Mouse (Mus musculus) limb, embryonic 14.5 days (tissue): ENCODE measurements around the gene Car8. TPM values are rescaled to one million over a fixed set of nuclear protein-coding genes. Genes with fewer than 3 reads are reported as not detected.
A peak's percentile ranks its signal among the peaks of the same experiment; 100 is the strongest.

Experiments
- ATAC-seq: fragments of 200-750 bp; cut with Nextera tagmentation; 2 replicates; pipeline ENCODE4 v1.8.0; 2017; ENCODE audit warnings: low read depth, moderate number of reproducible peaks, moderate TSS enrichment; ENCODE audit not compliant: low FRiP score
- DNase-seq: peaks from one replicate; pipeline ENCODE4 v3.0.0-alpha.2; 2015; ENCODE audit warnings: low spot score
- H3K27ac ChIP-seq: fragments of 300-500 bp; sonication (generic); replicated peaks from 2 replicates; pipeline ENCODE4 v1.5.1; 2014; ENCODE audit warnings: low read depth, mild to moderate bottlenecking, low read length, moderate library complexity, mixed read lengths
- H3K27me3 ChIP-seq: fragments of 300-500 bp; sonication (generic); 2 replicates; pipeline ENCODE4 v1.6.1; 2014; ENCODE audit warnings: low read length, mixed read lengths; ENCODE audit not compliant: control insufficient read depth, insufficient read depth
- H3K36me3 ChIP-seq: fragments of 300-500 bp; sonication (generic); 2 replicates; pipeline ENCODE4 v1.6.1; 2014; ENCODE audit warnings: mild to moderate bottlenecking, low read length, moderate library complexity, mixed read lengths; ENCODE audit not compliant: control insufficient read depth, insufficient read depth
- H3K4me1 ChIP-seq: fragments of 300-500 bp; sonication (generic); 2 replicates; pipeline ENCODE4 v1.6.1; 2014; ENCODE audit warnings: antibody characterized with exemption, low read length, mixed read lengths; ENCODE audit not compliant: control insufficient read depth, insufficient read depth
- H3K4me2 ChIP-seq: fragments of 300-500 bp; sonication (generic); replicated peaks from 2 replicates; pipeline ENCODE4 v1.6.1; 2014; ENCODE audit warnings: low read depth, mild to moderate bottlenecking, low read length, moderate library complexity; ENCODE audit not compliant: severe bottlenecking
- H3K4me3 ChIP-seq: fragments of 300-500 bp; sonication (generic); replicated peaks from 2 replicates; pipeline ENCODE4 v1.5.1; 2014; ENCODE audit warnings: low read length
- H3K9ac ChIP-seq: fragments of 300-500 bp; sonication (generic); 2 replicates; pipeline ENCODE4 v1.6.1; 2014; ENCODE audit warnings: mild to moderate bottlenecking, low read depth, low read length, moderate library complexity; ENCODE audit not compliant: severe bottlenecking
- H3K9me3 ChIP-seq: fragments of 300-500 bp; sonication (generic); 2 replicates; pipeline ENCODE4 v1.6.1; 2016; ENCODE audit warnings: low read length; ENCODE audit not compliant: control insufficient read depth
- POLR2A ChIP-seq: fragments of 200-500 bp; IDR thresholded peaks from 2 replicates; pipeline ENCODE4 v1.8.0; 2012; ENCODE audit warnings: inconsistent platforms, mild to moderate bottlenecking, moderate library complexity, borderline replicate concordance; ENCODE audit not compliant: insufficient read depth, insufficient read length; ENCODE audit errors: extremely low read depth
- WGBS: fragments of 180-500 bp; shearing (Covaris S2); extraction: QIAGEN DNeasy Blood & Tissue Kit; methylation state at CpG from one replicate; pipeline ENCODE4 v1.1.7; 2014; 5-methylcytosine and 5-hydroxymethylcytosine counted together
- polyA plus RNA-seq, 2 experiments: library from polyadenylated mRNA; depleted of rRNA in 1 of 2; stranded (reverse) in 1 of 2; unstranded in 1 of 2; fragments of >200 nt; fragmentation: Nextera tagmentation in 1 of 2; extraction: Ambion mirVana in 1 of 2; gene quantifications; 2 replicates each; pipeline versions ENCODE4 v1.2.1 to v1.2.3; 2012 to 2014

The Car8 gene
- polyA plus RNA-seq, 2 experiments, result 1.6 to 2.5 TPM

GRCm38 (mm10) chr4:8245062-8245461 is 6.2 kb upstream of the Car8 start:
- H3K27ac ChIP-seq, result no peak overlapping the region
- H3K9me3 ChIP-seq, result no peaks in the 10 kb centered on the region
- H3K4me1 ChIP-seq, result no peaks in the 10 kb centered on the region
- no peaks in the 10 kb centered on the region for H3K27me3 ChIP-seq
- H3K4me2 ChIP-seq, result no peak overlapping the region
- no peak for TF ChIP-seq POLR2A
- 81% methylated on average over 3 of the region's 3 CpGs for WGBS
- ATAC-seq (no peak), DNase-seq (no peak)
- H3K36me3 ChIP-seq, result no peaks in the 10 kb centered on the region
- no peak overlapping the region for H3K4me3 ChIP-seq
- no peak overlapping the region for H3K9ac ChIP-seq

- Histone ChIP-seq H3K4me3 (no peak overlapping the region), H3K27ac (no peak overlapping the region), H3K9ac (no peak overlapping the region), H3K27me3 (no peaks in the 10 kb centered on the region), H3K4me2 (0 out of 2 replicates have a peak overlapping the region, but pooled peaks have one; percentile 99), H3K36me3 (no peaks in the 10 kb centered on the region), H3K4me1 (no peaks in the 10 kb centered on the region), H3K9me3 (no peaks in the 10 kb centered on the region)
- ATAC-seq (no peak), DNase-seq (no peak)
- 48% methylated on average over 11 of the region's 11 CpGs for WGBS
- TF ChIP-seq POLR2A, result no peak
These were observed 858 bp upstream of the Car8 start for GRCm38 (mm10) chr4:8239699-8240098.

- no peak for DNase-seq
- Histone ChIP-seq H3K27ac (no peak overlapping the region), H3K9ac (peak overlapping the region; percentile 66), H3K4me1 (no peaks in the 10 kb centered on the region), H3K4me3 (peak overlapping the region; percentile 69), H3K9me3 (no peaks in the 10 kb centered on the region), H3K4me2 (peak overlapping the region; percentile 99), H3K27me3 (no peaks in the 10 kb centered on the region), H3K36me3 (no peaks in the 10 kb centered on the region)
- WGBS, result 19% methylated on average over 11 of the region's 11 CpGs
- no peak for TF ChIP-seq POLR2A
- ATAC-seq, result peak; percentile 41; the same call in 1 of the 2 replicates
These were observed 447 bp upstream of the Car8 start for GRCm38 (mm10) chr4:8239306-8239670.

- Histone ChIP-seq H3K36me3 (no peaks in the 10 kb centered on the region), H3K4me2 (no peak overlapping the region), H3K4me3 (no peak overlapping the region), H3K9me3 (no peaks in the 10 kb centered on the region), H3K4me1 (no peaks in the 10 kb centered on the region), H3K9ac (no peak overlapping the region), H3K27ac (no peak overlapping the region), H3K27me3 (no peaks in the 10 kb centered on the region)
- WGBS, result 59% methylated on average over 12 of the region's 12 CpGs
- ATAC-seq (no peak), DNase-seq (no peak)
- no peak for TF ChIP-seq POLR2A
These were observed 6.3 kb downstream of the Car8 start for GRCm38 (mm10) chr4:8232393-8233111.

GRCm38 (mm10) chr4:8231291-8231871 is 7.5 kb downstream of the Car8 start:
- TF ChIP-seq POLR2A, result no peak
- DNase-seq, result no peak
- Histone ChIP-seq H3K4me2 (no peak overlapping the region), H3K4me1 (no peaks in the 10 kb centered on the region), H3K27me3 (no peaks in the 10 kb centered on the region), H3K36me3 (no peaks in the 10 kb centered on the region), H3K27ac (no peak overlapping the region), H3K9ac (no peak overlapping the region), H3K9me3 (no peaks in the 10 kb centered on the region), H3K4me3 (no peak overlapping the region)
- no peak for ATAC-seq
- 90% methylated on average over 5 of the region's 5 CpGs for WGBS
